Mouse (Mus musculus) limb, embryonic 14.5 days (tissue): ENCODE results near the gene Actl10. TPM values are rescaled to one million over a fixed set of nuclear protein-coding genes. Genes with fewer than 3 reads are reported as not detected.

Source experiments
- ATAC-seq: fragments of 200-750 bp; cut with Nextera tagmentation; 2 replicates; pipeline ENCODE4 v1.8.0; 2017; ENCODE audit warnings: low read depth, moderate number of reproducible peaks, moderate TSS enrichment; ENCODE audit not compliant: low FRiP score
- DNase-seq: peaks from one replicate; pipeline ENCODE4 v3.0.0-alpha.2; 2015; ENCODE audit warnings: low spot score
- H3K27ac ChIP-seq: fragments of 300-500 bp; sonication (generic); replicated peaks from 2 replicates; pipeline ENCODE4 v1.5.1; 2014; ENCODE audit warnings: low read depth, mild to moderate bottlenecking, low read length, moderate library complexity, mixed read lengths
- H3K27me3 ChIP-seq: fragments of 300-500 bp; sonication (generic); 2 replicates; pipeline ENCODE4 v1.6.1; 2014; ENCODE audit warnings: low read length, mixed read lengths; ENCODE audit not compliant: control insufficient read depth, insufficient read depth
- H3K36me3 ChIP-seq: fragments of 300-500 bp; sonication (generic); 2 replicates; pipeline ENCODE4 v1.6.1; 2014; ENCODE audit warnings: mild to moderate bottlenecking, low read length, moderate library complexity, mixed read lengths; ENCODE audit not compliant: control insufficient read depth, insufficient read depth
- H3K4me1 ChIP-seq: fragments of 300-500 bp; sonication (generic); 2 replicates; pipeline ENCODE4 v1.6.1; 2014; ENCODE audit warnings: antibody characterized with exemption, low read length, mixed read lengths; ENCODE audit not compliant: control insufficient read depth, insufficient read depth
- H3K4me2 ChIP-seq: fragments of 300-500 bp; sonication (generic); replicated peaks from 2 replicates; pipeline ENCODE4 v1.6.1; 2014; ENCODE audit warnings: low read depth, mild to moderate bottlenecking, low read length, moderate library complexity; ENCODE audit not compliant: severe bottlenecking
- H3K4me3 ChIP-seq: fragments of 300-500 bp; sonication (generic); replicated peaks from 2 replicates; pipeline ENCODE4 v1.5.1; 2014; ENCODE audit warnings: low read length
- H3K9ac ChIP-seq: fragments of 300-500 bp; sonication (generic); 2 replicates; pipeline ENCODE4 v1.6.1; 2014; ENCODE audit warnings: mild to moderate bottlenecking, low read depth, low read length, moderate library complexity; ENCODE audit not compliant: severe bottlenecking
- H3K9me3 ChIP-seq: fragments of 300-500 bp; sonication (generic); 2 replicates; pipeline ENCODE4 v1.6.1; 2016; ENCODE audit warnings: low read length; ENCODE audit not compliant: control insufficient read depth
- POLR2A ChIP-seq: fragments of 200-500 bp; IDR thresholded peaks from 2 replicates; pipeline ENCODE4 v1.8.0; 2012; ENCODE audit warnings: inconsistent platforms, mild to moderate bottlenecking, moderate library complexity, borderline replicate concordance; ENCODE audit not compliant: insufficient read depth, insufficient read length; ENCODE audit errors: extremely low read depth
- WGBS: fragments of 180-500 bp; shearing (Covaris S2); extraction: QIAGEN DNeasy Blood & Tissue Kit; methylation state at CpG from one replicate; pipeline ENCODE4 v1.1.7; 2014; 5-methylcytosine and 5-hydroxymethylcytosine counted together
- polyA plus RNA-seq, 2 experiments: library from polyadenylated mRNA; depleted of rRNA in 1 of 2; stranded (reverse) in 1 of 2; unstranded in 1 of 2; fragments of >200 nt; fragmentation: Nextera tagmentation in 1 of 2; extraction: Ambion mirVana in 1 of 2; gene quantifications; 2 replicates each; pipeline versions ENCODE4 v1.2.1 to v1.2.3; 2012 to 2014

Gene Actl10
- polyA plus RNA-seq, 2 experiments: 0.09 to 0.21 TPM

GRCm38 (mm10) chr2:154568329-154569070 is 16.9 kb downstream of the Actl10 start:
- H3K27me3 ChIP-seq: no peaks in the 10 kb centered on the region
- H3K4me1 ChIP-seq: peaks cover 33% of the 10 kb centered on the region
- peak overlapping the region; percentile 86 for H3K27ac ChIP-seq
- peak overlapping the region; percentile 82 for H3K9ac ChIP-seq
- peaks cover 10% of the 10 kb centered on the region for H3K36me3 ChIP-seq
- DNase-seq: peak; percentile 26
- ATAC-seq: no peak
- no peak for TF ChIP-seq POLR2A
- no peaks in the 10 kb centered on the region for H3K9me3 ChIP-seq
- 18% methylated on average over 10 of the region's 10 CpGs for WGBS
- peak overlapping the region; percentile 76 for H3K4me2 ChIP-seq
- peak overlapping the region; percentile 81 for H3K4me3 ChIP-seq

GRCm38 (mm10) chr2:154569071-154569748 is 17.6 kb downstream of the Actl10 start:
- ATAC-seq: peak; percentile 62
- Histone ChIP-seq H3K9ac (peak overlapping the region; percentile 82), H3K4me3 (peak overlapping the region; percentile 81), H3K27ac (peak overlapping the region; percentile 86), H3K9me3 (no peaks in the 10 kb centered on the region), H3K4me2 (peak overlapping the region; percentile 76), H3K27me3 (no peaks in the 10 kb centered on the region), H3K36me3 (0 out of 2 replicates have a peak, but pooled peaks cover 3% of the 10 kb centered on the region), H3K4me1 (peaks cover 33% of the 10 kb centered on the region)
- TF ChIP-seq POLR2A: no peak
- WGBS: 2% methylated on average over 31 of the region's 70 CpGs
- DNase-seq: peak; percentile 70

GRCm38 (mm10) chr2:154569836-154570286 is 18.3 kb downstream of the Actl10 start, which contains the start of gene E2f1:
TSS of gene E2f1 (minus strand) at chr2:154569892.
- peak within 1 kb of the TSS; percentile 81 for H3K4me3 ChIP-seq
- peak within 1 kb of the TSS; percentile 76 for H3K4me2 ChIP-seq
- no peaks in the 10 kb centered on the region for H3K27me3 ChIP-seq
- H3K9ac ChIP-seq: peak within 1 kb of the TSS; percentile 82
- H3K9me3 ChIP-seq: no peaks in the 10 kb centered on the region
- H3K27ac ChIP-seq: peak within 1 kb of the TSS; percentile 86
- WGBS: 1% methylated on average over 28 of the region's 44 CpGs
- peaks cover 33% of the 10 kb centered on the region for H3K4me1 ChIP-seq
- 0 out of 2 replicates have a peak, but pooled peaks have one; percentile 24 for TF ChIP-seq POLR2A
- ATAC-seq (peak; percentile 95), DNase-seq (peak; percentile 97)
- H3K36me3 ChIP-seq: no peaks in the 10 kb centered on the region

- no peaks in the 10 kb centered on the region for H3K27me3 ChIP-seq
- peaks cover 32% of the 10 kb centered on the region for H3K4me1 ChIP-seq
- no peak for TF ChIP-seq POLR2A
- DNase-seq (no peak), ATAC-seq (no peak)
- no peaks in the 10 kb centered on the region for H3K36me3 ChIP-seq
- H3K9ac ChIP-seq: no peak overlapping the region
- H3K9me3 ChIP-seq: no peaks in the 10 kb centered on the region
- no peak overlapping the region for H3K4me3 ChIP-seq
- WGBS: 73% methylated on average over 4 of the region's 4 CpGs
- peak overlapping the region; percentile 56; the same call in 1 of the 2 replicates for H3K4me2 ChIP-seq
- H3K27ac ChIP-seq: no peak overlapping the region
Observed at GRCm38 (mm10) chr2:154570666-154571065, 19.1 kb downstream of the Actl10 start.

GRCm38 (mm10) chr2:154571266-154571665 is 19.7 kb downstream of the Actl10 start:
- Histone ChIP-seq H3K9me3 (no peaks in the 10 kb centered on the region), H3K4me2 (no peak overlapping the region), H3K27ac (no peak overlapping the region), H3K4me3 (no peak overlapping the region), H3K4me1 (peaks cover 30% of the 10 kb centered on the region), H3K36me3 (no peaks in the 10 kb centered on the region), H3K9ac (no peak overlapping the region), H3K27me3 (no peaks in the 10 kb centered on the region)
- ATAC-seq: no peak
- WGBS: 78% methylated on average over 4 of the region's 4 CpGs
- no peak for TF ChIP-seq POLR2A
- no peak for DNase-seq
